Mouse (Mus musculus): Measurements from ENCODE around the gene Ncmap.

- TF ChIP-seq POLR2A (IDR thresholded peaks at IDR 0.05; ENCODE audit: borderline replicate concordance, extremely low read depth, insufficient read depth, insufficient read length, poor library complexity, severe bottlenecking) (no peak), CTCF (IDR thresholded peaks at IDR 0.05; ENCODE audit: borderline replicate concordance, extremely low read depth, insufficient read depth, insufficient read length) (no peak)
Observed at GRCm38 (mm10) chr4:135323021-135323420, 75.0 kb downstream of the Ncmap start.
